Mouse (Mus musculus): ENCODE measurements around the gene Ncs1.
A peak's percentile ranks its signal among the peaks of the same experiment; 100 is the strongest.

DNA sequence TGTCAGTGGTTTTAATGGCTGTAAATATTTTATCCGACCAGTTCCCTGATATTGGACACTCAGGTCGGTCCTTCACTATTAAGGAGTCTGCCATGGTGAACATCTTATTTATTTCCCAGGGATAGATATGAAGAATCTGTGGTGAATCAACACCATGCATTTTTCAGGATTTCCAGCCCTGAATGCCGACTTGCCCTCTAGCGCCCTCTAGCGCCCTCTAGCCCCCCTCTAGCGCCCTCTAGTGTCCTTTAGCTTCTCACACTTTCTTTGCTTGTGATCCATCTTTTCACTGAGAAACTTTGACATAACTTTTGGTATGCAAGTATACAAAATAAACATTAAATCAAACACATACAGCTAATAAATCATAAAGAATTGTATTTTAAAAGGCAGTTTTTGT, 45.8 kb downstream of the Ncs1 start:
- TF ChIP-seq CTCF (conservative IDR thresholded peaks at IDR 0.05; ENCODE audit: low read length): peak; percentile 99
- no peak for TF ChIP-seq POU5F1 (IDR thresholded peaks at IDR 0.05; ENCODE audit: borderline replicate concordance, low read length)
- no peak for TF ChIP-seq NANOG (IDR thresholded peaks at IDR 0.05; ENCODE audit: borderline replicate concordance, low read length)

Measured in E14TG2a.4 (cell line).